Mouse (Mus musculus) thymus, adult 2 months (tissue): ENCODE results near the gene Cfl1.

Source experiments
- CTCF ChIP-seq: fragments of 200-500 bp; IDR thresholded peaks from 2 replicates; pipeline ENCODE4 v1.5.1; 2012; ENCODE audit warnings: mild to moderate bottlenecking, control low read depth, low read length, moderate library complexity, borderline replicate concordance; ENCODE audit not compliant: control insufficient read depth, poor library complexity, insufficient read depth; ENCODE audit errors: extremely low read depth
- POLR2A ChIP-seq: fragments of 200-500 bp; IDR thresholded peaks from 2 replicates; pipeline ENCODE4 v1.6.1; 2012; ENCODE audit warnings: mild to moderate bottlenecking, low read length, control low read depth, moderate library complexity; ENCODE audit not compliant: control insufficient read depth, poor library complexity, insufficient read depth; ENCODE audit errors: extremely low read depth

DNA sequence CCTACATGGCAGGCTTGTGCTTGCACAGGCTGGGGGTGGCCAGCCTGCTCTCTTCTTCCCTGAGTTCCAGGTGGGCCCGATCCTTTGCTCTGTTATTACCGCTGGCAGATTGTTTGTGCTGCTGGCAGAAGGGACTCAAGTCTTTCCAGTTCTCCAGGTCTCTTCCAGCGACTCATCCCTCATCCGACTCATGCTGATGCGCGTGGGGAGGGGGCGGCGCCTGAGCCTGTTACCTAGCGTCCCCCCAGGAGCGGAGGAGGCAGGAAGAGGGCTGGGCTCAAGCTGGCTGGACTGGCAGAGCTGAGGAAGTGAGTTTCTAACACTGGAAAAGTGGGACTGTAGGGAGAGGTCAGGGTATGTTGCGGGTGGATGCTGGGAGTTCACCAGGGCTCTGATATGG is 53.8 kb downstream of the Cfl1 start:
- no peak for TF ChIP-seq POLR2A
- TF ChIP-seq CTCF = no peak
